Mouse (Mus musculus) left cerebral cortex, adult 18-20 months (tissue): Measurements from ENCODE around the gene Zfp593. TPM values are rescaled to one million over a fixed set of nuclear protein-coding genes. Genes with fewer than 3 reads are reported as not detected.
"Not testable (repeated sequence)": the region's sequence is repeated elsewhere in the genome, so short reads cannot be mapped to it uniquely, and the experiment has no call there.

Experiments used
- DNase-seq, 2 experiments: peaks; one replicate each; pipeline ENCODE4 v3.0.0; 2021 to 2022; ENCODE audit warnings: low spot score in 2 of 2, mixed read lengths in 1 of 2
- long read RNA-seq, 2 experiments: library from polyadenylated mRNA; stranded (forward); transcript quantifications; one replicate each; pipeline ENCODE4 v2.0.0; 2021
- total RNA-seq, 2 experiments: library from RNA; stranded (reverse); gene quantifications; 2 replicates each; pipeline ENCODE4 v1.2.3; 2021

The Zfp593 gene
- 10 to 100 TPM; 11.6 to 12.2 TPM for total RNA-seq
- long read RNA-seq, experiment 1, transcript Zfp593-201 (3 exons, 1,994 nt), result major isoform, 11 of 13 reads
- long read RNA-seq, experiment 1, partial matches to known transcripts, result 1 of 13 reads
- long read RNA-seq, experiment 1, other reads (novel, unspliced or antisense), result 1 of 13 reads
- long read RNA-seq, experiment 2, transcript Zfp593-201 (3 exons, 1,994 nt), result major isoform, 9 of 10 reads
- long read RNA-seq, experiment 2, partial matches to known transcripts, result 1 of 10 reads
- long read RNA-seq, experiment 2, other reads (novel, unspliced or antisense), result 0 of 10 reads

DNA sequence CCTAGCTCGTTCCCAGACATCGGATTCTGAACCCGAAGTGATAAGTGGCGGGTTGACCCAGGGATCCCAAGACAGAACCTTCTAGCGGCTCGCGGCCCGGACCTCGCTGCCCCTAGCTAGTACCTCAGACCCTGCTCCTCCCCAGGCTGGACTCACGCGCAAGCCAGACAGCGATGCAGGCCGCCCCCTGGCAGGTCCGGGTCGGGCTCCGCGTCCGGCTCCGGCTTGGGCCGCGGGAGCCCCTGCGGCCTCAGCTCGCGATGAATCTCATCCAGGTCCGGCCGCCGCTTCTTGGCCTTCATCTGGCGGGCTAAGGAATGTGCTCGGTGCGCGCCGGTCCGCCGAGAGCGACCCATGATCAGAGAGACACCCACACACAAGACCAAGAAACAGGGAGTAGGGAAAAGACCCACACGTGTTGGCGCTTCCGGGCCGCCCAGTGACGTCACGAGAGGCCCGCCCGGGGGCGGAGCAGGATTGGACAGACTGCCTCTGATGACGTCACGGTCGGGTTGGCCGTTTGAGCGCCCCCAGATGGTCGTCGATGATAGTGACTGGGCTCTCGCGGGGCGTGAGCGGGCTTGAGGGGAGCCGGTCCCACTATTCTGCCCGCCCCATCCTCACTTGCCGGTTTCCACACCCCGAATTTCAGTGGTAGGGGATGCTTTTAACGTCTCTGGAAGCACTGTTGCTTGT, at the start of gene Zfp593:
Zfp593 (minus strand) TSS at position 445 of the 696 bp plus-strand sequence.
- DNase-seq, result peak; percentile 96 to 98

DNA sequence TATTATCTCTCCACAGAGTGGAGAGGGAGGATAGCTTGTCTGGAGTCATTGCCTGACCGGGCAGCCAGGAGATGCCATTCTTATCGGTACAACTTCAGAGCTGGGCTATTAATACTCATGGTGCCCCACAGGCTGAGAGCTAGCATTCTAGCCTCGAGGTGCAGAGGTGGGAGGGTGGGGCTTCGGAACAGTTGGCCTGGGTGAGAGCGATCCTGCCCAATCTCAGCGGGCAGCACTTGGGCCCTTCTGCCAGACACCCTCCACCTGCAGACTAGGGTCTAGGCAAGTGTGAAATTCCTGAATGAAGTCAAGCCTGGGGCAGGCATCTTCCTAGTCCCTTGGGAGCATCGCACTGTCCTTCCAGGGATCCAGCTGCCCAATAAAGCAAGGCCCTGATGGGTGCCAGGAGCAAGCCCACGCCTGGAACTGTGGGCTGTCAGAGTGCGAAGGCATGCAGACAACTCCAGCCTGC, 48.3 kb upstream of the Zfp593 start:
- no peak for DNase-seq

DNA sequence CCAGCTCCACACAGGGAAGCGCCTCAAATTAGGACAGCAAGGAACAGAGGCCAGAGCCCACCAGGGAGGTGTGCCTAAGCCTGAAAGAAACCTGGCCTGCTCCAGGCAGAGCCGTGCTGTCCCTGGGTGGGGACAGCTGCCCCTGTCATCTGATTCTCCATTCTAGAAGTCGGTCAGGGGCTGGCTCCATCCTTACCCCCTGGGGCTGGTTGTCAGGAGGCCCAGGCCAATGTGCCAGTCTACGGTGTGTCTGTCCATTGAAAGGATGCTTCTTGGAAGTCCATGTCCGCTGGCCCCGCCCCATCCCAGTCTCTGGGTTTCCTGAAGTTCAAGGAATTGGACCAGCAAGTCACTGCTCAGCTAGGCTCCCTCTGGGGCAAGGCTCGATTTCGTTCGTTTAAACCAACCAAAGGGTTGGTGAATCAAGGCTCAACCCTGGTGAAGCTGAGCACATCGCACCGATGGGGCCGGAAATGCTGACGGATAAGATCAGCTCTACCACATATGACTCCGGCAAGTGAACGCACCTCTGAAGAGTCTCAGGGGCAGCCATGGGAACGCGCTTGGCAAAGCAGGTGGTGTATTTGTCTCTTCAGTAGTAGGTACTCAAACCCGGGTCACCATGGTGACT, 47.8 kb upstream of the Zfp593 start:
- no peak for DNase-seq

DNA sequence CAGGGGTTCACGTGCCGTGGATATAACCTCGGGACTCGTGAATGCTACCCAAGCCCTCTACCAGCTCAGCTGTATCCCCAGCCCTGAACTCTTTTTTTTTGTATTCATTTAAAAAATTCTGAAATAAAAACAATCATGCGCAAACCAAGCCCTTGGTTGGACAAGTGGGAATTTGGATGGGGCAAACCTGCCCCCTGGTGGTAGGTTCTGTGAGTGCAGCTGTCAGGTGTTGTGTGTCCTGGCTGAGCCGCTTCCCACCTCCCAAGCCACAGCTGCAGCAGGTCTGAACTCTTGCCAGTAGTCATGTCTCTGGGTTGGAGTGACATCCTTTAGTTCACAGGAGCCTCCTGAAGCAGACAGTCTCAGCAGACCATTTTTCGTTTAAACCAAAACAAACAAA, 46.7 kb upstream of the Zfp593 start:
- DNase-seq, result peak; percentile 67 to 73

DNA sequence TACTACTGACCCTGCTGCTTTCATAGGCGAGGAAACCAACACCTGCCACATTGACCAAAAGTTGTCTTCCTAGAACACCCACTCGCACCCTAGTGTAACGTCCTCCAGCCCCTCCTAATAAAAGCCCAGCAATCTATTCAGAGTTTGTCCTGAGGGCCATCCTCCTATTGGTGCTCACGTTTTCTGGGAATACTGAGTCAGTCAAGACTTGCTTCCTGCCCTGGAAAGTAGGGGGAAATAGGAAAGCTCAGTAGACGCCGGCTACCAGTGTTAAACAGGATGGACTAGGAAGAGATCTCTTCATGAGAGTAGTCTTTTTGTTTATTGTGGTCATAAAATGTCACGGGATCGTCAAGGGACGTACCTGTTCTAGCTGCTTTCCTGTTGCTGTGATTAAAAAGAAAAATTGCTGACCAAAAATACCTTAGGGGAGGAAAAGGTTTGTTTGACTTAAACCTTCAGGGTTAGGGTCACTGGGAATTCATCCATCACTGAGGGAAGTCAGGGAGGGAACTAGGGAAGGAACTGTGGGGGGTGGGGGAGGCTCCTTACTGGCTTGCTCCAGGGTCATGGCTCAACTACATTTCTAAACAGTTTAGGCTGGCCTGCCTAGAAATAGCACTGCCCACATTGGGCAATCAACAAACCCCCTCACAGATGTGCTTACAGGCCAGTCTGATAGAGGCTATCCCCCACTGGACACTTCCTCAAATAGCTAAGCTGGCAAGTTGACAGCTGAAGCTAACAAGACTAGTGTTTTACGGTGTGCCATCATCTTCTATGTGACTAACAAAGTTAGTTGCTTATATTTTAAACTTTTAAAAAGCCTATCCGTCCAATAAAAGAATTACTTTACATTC, 43.2 kb upstream of the Zfp593 start:
- DNase-seq, result no peak

DNA sequence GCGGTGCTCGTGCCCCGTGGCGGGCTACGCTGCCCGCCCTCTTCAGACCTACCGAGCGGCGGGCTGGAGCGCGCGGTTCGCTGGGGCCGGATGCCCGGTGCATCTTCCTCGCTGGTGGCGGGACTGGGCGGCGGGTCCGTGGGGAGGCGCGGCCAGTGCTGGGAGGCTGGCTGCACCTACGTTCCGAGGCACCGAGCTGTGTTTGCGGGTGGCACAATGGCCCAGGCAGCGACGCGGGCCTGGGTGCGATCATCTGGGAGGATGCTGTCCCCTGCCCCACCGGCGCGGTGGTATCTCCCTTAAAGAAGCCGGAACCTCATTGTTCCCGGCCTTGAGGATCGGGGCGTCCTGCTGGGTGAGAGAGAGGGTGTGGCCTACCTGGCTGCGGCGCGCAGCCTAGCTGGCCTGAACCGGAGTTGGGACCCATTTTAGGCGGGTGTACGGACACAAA, 42.2 kb upstream of the Zfp593 start, which contains the start of gene Pdik1l:
Pdik1l (minus strand) TSS at position 321 of the 451 bp plus-strand sequence.
- peak; percentile 66 to 69 for DNase-seq

DNA sequence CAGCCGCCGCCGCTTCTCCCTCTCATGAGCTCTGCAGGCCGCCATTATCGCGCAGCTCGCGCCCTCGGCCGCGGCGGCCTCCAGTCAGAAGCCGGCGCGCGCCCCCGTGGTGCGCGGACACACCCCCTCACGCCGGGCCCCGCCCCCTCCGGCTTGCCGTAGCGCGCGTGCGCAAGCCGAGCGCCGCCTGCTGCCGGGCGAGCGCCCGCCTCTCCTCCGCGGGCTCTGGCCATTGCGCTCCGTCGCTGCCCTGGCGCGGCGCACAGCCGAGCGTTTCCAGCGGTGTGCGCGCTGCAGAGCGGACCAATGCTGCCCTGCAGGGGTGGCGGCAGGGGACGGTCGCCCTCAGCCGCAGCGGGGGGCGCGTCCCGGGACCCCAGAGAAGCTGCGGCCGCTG, 41.8 kb upstream of the Zfp593 start:
- peak; percentile 97 to 98 for DNase-seq

DNA sequence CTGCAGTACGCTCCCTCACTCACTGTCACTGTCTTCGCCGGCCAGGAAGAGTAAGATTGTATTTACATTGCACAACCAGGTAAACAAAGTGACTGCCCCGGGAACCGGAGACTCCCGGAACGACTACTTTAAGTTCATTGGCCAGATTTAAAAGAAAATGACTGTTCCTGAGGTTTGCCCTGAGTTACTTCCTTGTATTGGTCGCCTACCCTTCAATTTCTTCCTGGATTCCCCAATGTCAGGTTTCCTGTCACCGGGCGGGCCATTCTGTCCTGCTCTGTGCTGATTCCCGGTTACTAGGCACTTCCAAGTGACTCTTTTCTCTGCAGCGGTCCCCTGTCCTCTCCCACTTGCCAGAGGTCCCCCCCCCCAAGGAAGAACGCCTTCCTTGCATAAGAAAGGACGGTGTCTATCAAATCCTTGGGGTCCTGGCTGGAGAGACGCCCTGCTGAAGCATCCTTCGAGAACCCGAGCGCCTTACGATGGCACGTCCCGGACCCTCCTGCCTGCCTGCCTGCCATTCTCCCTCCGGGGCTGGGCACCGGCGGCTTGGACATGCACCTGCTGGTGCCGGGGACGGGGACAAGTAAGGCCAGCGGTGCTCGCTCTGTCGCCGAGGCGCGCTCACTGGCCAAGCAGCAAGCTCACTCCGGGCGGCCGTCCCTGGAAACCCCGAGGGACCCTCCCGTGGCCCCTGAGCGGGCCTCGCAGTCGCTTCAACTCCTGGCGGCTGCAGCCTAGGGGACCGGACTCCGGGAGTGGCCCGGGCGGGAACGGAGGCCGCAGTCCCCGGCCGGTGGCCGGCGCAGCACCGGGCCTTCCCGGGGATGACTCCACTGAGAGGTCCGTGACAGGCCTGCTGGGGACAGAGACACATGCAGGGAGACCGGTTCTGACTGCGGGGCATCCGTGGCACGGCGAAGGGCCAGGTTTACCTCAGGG, 41.1 kb upstream of the Zfp593 start:
- no peak for DNase-seq

DNA sequence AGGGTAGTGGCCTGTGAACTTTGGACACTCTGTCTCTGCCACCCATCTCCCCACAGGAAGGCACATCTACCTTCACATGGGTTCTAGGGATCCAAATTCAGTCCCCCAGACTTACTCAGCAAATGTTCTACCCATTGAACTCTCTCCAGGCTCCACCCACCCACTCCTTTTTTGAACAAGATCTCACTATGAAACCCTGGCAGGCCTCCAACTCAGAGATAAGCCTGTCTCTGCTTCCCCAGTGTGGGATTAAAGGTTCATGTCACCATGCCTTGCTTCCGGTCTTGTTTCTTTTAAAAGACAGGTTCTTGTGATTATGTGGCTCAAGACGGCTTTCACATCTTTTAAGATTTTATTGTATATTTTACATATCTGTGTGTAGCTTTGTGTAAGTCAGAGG, 39.5 kb upstream of the Zfp593 start:
- no peak for DNase-seq

DNA sequence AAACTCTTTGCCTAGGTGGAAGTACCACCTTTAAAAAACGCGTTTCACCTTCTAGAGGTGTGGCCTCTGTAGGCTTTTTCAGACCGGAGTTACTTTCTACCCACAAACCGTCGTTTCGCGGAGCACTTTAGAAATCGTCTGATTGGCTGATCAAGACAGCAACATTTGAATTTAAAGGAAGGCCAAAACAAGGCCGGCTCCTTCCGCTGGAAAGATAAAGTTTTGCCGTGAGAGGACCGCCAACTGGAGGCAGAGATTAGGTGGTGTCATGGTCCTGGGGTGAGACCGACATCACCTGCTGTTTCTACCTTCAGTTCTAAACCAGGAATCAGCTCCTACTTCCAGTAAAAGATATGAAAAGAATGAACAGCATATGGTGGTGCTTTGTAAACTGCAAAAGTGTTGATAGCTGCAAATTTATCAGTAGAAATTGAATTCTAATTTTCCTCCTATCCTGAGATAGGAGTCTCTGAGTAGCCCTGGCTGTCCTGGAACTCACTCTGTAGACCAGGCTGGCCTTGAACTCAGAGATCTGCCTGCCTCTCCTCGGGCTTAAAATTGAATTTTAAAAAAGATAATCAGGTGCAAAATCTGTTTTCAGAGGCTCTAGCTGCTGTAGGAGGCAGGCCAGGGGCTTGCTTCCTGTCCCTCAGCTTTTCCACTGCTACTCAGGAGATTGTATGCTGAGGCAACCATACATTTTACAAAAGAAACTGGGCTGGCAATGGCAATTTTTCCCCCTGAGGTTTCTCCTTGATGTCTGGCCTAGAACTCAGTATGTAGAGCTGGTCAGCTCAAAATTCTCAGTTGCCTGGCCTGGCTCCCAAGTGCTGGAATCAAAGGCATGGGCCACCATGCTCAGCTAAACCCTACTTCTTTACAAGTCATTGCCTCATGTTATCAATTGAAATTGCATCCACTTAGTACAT, 28.3 kb upstream of the Zfp593 start:
- DNase-seq, result no peak

DNA sequence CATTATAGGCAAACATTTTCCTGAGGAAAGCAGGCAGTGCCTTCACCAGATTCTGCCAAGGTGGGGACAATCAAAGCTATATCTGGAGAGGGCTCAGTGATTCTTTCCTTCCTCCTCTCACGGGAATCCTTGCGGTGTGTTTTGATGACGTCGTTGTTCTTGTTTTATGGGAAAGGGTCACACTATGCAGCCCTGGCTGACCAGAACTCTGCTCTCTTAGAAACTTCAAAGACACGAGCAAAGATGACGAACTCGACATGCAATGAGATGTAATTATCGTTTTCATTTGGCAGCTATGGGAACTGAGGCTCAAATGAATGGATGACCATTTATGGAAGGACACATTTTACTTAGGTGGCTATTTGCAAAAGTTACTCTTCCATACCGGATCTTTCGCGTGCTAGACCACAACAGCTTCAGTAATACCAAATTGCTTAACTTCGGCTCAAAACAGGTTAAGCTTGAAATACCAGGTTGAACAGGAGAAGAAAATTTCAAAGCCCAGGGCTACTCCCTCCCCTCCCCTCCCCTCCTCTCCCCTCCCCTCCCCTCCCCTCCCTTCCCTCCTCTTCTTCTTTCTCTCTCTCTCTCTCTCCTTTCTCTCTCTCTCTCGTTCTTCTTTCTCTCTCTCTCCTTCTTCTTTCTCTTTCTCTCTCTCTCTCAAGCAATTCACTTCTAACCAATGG, 27.5 kb upstream of the Zfp593 start:
- DNase-seq, result no peak

DNA sequence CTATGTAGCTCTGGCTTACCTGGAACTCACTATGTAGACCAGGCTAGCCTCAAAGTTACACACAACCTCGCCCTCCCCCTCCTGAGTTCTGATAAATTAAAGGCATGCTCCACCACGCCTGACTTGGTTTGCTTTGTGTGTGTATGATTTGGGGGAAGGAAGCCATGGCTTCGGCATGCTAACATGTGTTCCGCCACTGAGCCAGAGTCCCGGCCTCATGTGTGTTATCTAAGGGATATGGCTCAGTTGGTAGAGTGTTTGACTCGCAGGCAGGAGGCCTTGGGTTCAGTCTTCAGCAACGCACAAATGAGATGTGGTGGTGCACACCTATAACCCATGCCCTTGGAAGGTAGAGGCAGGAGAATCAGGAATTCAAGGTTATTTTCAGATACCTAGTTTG, 26.6 kb upstream of the Zfp593 start:
- no peak for DNase-seq

DNA sequence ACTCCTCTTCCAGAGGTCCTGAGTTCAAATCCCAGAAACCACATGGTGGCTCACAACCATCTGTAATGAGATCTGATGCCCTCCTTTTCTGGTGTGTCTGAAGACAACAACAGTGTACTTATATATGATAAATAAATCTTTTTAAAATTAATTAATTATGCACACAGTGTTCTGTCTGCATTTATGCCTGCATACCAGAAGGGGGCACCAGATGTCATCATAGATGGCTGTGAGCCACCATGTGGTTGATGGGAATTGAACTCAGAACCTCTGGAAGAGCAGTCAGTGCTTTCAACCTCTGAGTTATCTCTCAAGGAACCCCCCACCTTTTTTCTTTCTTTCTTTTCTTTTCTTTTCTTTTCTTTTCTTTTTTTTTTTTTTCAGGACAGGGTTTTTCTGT, 24.2 kb upstream of the Zfp593 start:
- DNase-seq, result not testable (repeated sequence)

DNA sequence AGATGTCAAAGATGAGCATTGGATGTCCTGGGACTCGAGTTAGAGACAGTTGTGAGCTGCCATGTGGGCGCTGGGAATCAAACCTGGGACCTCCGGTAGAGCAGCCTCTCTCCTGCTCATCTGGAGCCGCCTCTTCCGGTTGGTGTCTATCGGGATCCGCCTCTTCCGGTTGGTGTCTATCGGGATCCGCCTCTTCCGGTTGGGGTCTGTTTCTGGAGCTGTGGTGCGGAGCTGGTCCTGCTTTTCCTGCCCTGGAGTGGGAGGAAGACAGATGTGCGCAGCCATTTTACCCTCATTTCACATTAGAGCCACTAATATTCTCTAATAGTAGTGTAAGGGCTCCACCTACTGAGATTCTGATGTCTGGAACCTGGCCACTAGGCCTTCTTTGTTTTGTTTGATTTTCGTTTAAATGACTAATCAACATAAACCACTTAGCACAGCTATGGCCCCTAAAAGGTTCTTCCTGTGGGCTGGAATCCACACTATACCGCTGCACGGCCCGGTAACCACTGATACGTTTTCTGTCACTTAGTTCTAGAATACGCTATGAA, 22.8 kb upstream of the Zfp593 start:
- no peak for DNase-seq

DNA sequence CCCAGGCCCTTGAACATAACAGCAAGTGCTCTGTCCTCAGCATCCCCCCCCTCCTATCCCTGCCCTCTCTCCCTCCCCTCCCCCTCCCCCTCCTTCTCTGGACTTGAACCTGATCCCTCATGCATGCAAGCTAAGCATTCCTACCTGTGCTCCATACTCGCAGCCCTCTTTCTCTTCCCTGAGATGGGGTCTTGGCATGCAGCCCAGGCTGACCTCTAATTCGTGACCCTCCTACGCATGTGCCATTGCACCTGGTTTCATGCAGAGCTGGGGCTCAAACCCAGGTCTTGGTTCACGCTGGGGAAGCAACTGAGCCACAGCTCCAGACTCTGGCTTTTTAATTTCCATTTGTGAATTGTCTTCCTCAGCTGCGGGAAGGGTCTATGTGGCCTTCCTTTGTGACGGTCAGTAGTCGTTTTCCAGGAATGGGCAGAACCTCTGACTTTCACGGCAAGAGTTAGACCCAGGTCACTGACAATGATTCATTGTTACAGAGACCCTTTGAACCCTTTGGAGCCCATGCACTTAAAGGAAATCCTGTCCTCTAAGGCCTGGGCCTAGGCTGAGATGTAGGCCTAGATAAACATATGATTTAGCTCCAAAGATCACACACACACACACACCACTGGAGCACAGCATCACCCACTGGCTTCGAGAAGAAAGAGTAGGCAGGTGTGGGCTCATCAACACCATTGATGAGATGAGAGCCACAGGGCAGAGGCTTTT, 20.6 kb upstream of the Zfp593 start:
- DNase-seq, result no peak

DNA sequence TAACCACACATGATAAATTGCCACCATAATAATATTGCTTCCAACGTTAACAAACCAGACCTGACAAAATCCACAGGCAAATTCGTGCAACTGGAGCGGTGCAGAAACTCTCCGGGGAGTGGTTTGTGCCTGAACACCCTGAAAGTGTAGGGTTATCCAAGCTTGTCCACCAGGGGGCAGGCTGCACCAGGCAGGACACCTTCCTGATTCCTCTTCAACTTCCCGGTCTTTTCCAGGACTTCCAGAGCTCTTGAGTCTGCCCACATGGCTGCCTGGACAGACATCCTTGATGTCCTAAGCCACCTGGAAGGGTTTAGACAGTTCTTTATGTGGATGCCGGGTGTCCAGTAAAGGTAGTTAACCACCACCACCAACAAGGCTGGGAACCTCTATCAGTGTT, 17.8 kb upstream of the Zfp593 start:
- DNase-seq, result peak; percentile 45 to 67

DNA sequence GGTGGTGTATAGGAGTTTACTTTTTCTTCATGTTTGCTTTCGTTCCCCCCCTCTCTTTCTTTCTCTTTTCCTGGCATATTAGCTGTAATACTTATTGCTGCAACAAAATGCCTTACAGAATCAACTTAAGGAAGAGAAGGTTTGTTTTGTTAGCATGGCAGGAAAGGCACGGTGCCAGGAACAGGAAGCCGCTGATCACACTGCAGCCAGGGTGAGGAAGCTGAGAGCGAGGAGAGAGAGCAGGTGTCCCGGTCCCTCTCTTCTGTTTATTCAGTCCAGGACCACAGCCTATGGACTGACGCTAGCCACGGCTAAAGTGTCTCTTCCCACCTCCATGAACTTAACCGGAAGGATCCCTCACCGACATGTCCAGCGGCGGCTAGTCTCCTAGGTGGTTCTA, 13.0 kb upstream of the Zfp593 start:
- DNase-seq, result no peak
